Mouse (Mus musculus): ENCODE results near the gene Rsbn1. TPM values are rescaled to one million over a fixed set of nuclear protein-coding genes. Genes with fewer than 3 reads are reported as not detected.

Gene Rsbn1
- total and polyA plus RNA-seq, 2 experiments from 2014 or later, result 4.7 to 5.2 TPM

DNA sequence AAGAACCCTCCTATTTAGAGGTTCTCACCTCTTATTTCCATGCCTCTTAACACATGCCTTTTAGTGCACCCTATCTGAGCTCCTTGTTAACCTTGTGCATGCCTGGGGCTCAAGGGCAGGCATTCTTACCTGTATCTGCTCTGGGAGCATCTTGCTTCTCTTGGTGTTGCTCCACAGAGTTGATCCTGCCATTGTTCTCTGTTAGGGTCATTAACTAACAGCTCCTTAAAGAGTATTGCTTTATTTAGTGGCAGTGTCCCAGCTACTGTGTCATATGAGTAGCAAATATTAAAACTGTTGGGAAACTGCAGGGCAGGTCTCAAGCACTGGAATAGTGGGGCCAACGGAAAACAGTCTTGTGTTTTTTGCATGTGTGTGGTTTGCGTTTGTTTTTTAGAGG is 57.2 kb downstream of the Rsbn1 start:
- Histone ChIP-seq H3K36me3 (replicated peaks; ENCODE audit: control insufficient read depth, insufficient read depth, low read length) (peaks cover 10% of the 10 kb centered on the region), H3K27me3 (ENCODE audit: control insufficient read depth, insufficient read depth, low read length) (no peaks in the 10 kb centered on the region), H3K27ac (ENCODE audit: low read depth) (no peak overlapping the region), H3K4me3 (ENCODE audit: low read depth, low read length) (no peak overlapping the region), H3K4me2 (ENCODE audit: low read depth, low read length) (no peak overlapping the region), H3K9ac (replicated peaks; ENCODE audit: low read depth, low read length) (no peak overlapping the region), H3K4me1 (ENCODE audit: control insufficient read depth, insufficient read depth) (peaks cover 8% of the 10 kb centered on the region; the same call in 1 of the 2 replicates), H3K9me3 (replicated peaks; ENCODE audit: control insufficient read depth, low read length) (no peaks in the 10 kb centered on the region)
- 92% methylated on average over 2 of the region's 2 CpGs for WGBS
- DNase-seq (ENCODE audit: low spot score) (no peak), ATAC-seq (ENCODE audit: insufficient read depth, low read depth) (no peak)
- no peak for TF ChIP-seq CTCF (IDR thresholded peaks at IDR 0.05; ENCODE audit: low read depth)
- no peak for TF ChIP-seq EP300 (IDR thresholded peaks at IDR 0.05; ENCODE audit: low read depth)

DNA sequence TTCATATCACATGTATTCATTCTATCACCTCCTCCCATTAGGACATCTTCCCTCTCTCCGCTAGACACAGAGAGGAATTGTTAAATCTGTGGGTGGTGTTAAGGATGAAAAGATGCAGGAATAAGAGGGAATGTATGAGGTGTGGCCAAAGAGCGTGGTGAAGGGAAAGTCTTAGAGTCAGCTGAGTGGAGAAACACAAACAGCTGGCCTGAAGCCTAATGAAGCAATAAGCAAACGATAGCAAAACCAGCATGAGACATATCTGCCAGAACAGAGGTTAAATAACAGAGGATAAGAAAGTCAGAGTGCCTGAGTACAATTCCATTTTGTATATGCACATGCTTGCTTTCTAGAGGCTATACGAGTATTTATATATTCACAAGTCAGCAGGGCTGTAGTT is 70.6 kb downstream of the Rsbn1 start:
- 73% methylated on average over 4 of the region's 4 CpGs for WGBS
- no peaks in the 10 kb centered on the region for H3K27me3 ChIP-seq (ENCODE audit: control insufficient read depth, insufficient read depth, low read length)
- no peaks in the 10 kb centered on the region for H3K4me1 ChIP-seq (ENCODE audit: control insufficient read depth, insufficient read depth)
- no peak overlapping the region for H3K4me2 ChIP-seq (ENCODE audit: low read depth, low read length)
- ATAC-seq (ENCODE audit: insufficient read depth, low read depth) (no peak), DNase-seq (ENCODE audit: low spot score) (no peak)
- no peak overlapping the region for H3K9ac ChIP-seq (replicated peaks; ENCODE audit: low read depth, low read length)
- TF ChIP-seq EP300 (IDR thresholded peaks at IDR 0.05; ENCODE audit: low read depth) (no peak), CTCF (IDR thresholded peaks at IDR 0.05; ENCODE audit: low read depth) (no peak)
- H3K9me3 ChIP-seq (replicated peaks; ENCODE audit: control insufficient read depth, low read length), result no peaks in the 10 kb centered on the region
- no peak overlapping the region for H3K4me3 ChIP-seq (ENCODE audit: low read depth, low read length)
- peaks cover 22% of the 10 kb centered on the region for H3K36me3 ChIP-seq (replicated peaks; ENCODE audit: control insufficient read depth, insufficient read depth, low read length)
- no peak overlapping the region for H3K27ac ChIP-seq (ENCODE audit: low read depth)

DNA sequence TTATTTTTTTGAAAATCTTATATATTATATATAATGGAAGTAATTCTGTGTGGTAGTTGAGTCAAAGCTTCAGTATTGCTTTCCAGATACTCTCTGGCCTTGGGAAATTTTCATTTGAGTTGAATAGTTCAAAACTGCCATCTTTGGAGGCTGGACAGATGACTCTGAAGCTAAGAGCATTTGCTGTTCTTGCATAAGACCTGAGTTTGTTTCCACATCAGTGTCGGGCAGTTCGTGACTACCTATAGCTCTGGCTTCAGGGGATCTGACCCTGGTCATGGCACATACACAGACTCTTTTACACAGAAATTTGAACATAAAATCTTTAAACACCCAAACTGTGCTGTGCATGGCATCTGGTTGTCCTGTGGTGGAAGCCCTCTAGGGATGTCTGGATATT is 71.3 kb downstream of the Rsbn1 start:
- Histone ChIP-seq H3K27me3 (ENCODE audit: control insufficient read depth, insufficient read depth, low read length) (no peaks in the 10 kb centered on the region), H3K27ac (ENCODE audit: low read depth) (no peak overlapping the region), H3K4me1 (ENCODE audit: control insufficient read depth, insufficient read depth) (no peaks in the 10 kb centered on the region), H3K9ac (replicated peaks; ENCODE audit: low read depth, low read length) (no peak overlapping the region), H3K36me3 (replicated peaks; ENCODE audit: control insufficient read depth, insufficient read depth, low read length) (peaks cover 28% of the 10 kb centered on the region), H3K9me3 (replicated peaks; ENCODE audit: control insufficient read depth, low read length) (no peaks in the 10 kb centered on the region), H3K4me3 (ENCODE audit: low read depth, low read length) (no peak overlapping the region), H3K4me2 (ENCODE audit: low read depth, low read length) (no peak overlapping the region)
- DNase-seq (ENCODE audit: low spot score) (no peak), ATAC-seq (ENCODE audit: insufficient read depth, low read depth) (no peak)
- 89% methylated on average over 2 of the region's 2 CpGs for WGBS
- no peak for TF ChIP-seq CTCF (IDR thresholded peaks at IDR 0.05; ENCODE audit: low read depth)
- no peak for TF ChIP-seq EP300 (IDR thresholded peaks at IDR 0.05; ENCODE audit: low read depth)

DNA sequence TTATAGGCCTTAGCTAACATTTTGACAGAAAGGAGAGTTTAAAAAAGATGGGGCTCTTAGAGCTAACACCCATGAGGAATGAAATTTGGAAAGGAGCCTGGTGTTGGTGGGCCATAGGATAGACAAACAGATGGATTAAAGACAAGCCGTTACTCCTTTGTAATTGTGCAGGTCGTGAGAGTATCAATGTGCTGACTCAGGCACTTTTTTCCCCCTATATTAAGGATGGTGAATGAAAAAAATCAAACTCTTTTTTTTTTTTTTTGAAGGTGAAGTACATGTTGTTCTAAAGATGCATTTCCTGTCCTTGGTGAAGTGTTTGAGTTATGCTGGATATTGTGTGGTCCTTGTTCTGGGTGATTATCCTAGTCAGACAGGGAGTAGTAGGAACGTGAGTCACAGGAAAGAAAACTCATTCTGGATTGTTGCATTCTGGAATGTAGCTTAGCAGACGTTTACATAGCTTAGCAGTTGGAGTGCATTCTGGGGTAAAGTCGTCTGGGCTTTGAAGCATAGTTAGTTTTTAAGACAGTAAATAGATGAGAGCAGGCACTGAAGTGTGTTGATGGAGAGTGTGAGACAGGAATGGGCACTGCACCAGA is 74.0 kb downstream of the Rsbn1 start:
- Histone ChIP-seq H3K27ac (ENCODE audit: low read depth) (no peak overlapping the region), H3K27me3 (ENCODE audit: control insufficient read depth, insufficient read depth, low read length) (no peaks in the 10 kb centered on the region), H3K9ac (replicated peaks; ENCODE audit: low read depth, low read length) (no peak overlapping the region), H3K9me3 (replicated peaks; ENCODE audit: control insufficient read depth, low read length) (no peaks in the 10 kb centered on the region), H3K4me1 (ENCODE audit: control insufficient read depth, insufficient read depth) (no peaks in the 10 kb centered on the region), H3K4me2 (ENCODE audit: low read depth, low read length) (no peak overlapping the region), H3K36me3 (replicated peaks; ENCODE audit: control insufficient read depth, insufficient read depth, low read length) (peaks cover 55% of the 10 kb centered on the region), H3K4me3 (ENCODE audit: low read depth, low read length) (no peak overlapping the region)
- TF ChIP-seq EP300 (IDR thresholded peaks at IDR 0.05; ENCODE audit: low read depth) (no peak), CTCF (IDR thresholded peaks at IDR 0.05; ENCODE audit: low read depth) (no peak)
- ATAC-seq (ENCODE audit: insufficient read depth, low read depth) (no peak), DNase-seq (ENCODE audit: low spot score) (no peak)
- WGBS, result 52% methylated on average over 5 of the region's 5 CpGs

DNA sequence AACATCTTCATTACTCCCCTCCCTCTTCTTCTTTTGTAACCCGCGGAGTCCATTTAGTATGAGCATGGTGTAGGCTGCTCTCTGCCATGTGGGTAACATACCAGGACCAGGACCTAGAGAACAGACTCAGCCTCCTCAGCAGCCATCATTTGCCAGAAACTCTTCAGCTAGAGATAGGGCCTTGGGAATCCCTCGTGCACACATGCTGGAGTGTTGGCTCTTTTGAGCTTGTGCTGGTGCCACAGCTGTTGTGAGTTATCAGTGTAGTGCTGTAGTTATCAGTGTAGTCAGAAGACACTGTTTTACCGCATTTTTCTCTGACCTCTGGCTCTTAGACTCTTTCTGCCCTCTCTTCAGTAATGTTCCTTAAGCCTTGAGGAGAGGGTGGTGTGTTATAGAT is 75.4 kb downstream of the Rsbn1 start:
- H3K4me2 ChIP-seq (ENCODE audit: low read depth, low read length), result no peak overlapping the region
- H3K4me1 ChIP-seq (ENCODE audit: control insufficient read depth, insufficient read depth), result no peaks in the 10 kb centered on the region
- peaks cover 59% of the 10 kb centered on the region for H3K36me3 ChIP-seq (replicated peaks; ENCODE audit: control insufficient read depth, insufficient read depth, low read length)
- H3K9ac ChIP-seq (replicated peaks; ENCODE audit: low read depth, low read length), result no peak overlapping the region
- no peak for TF ChIP-seq EP300 (IDR thresholded peaks at IDR 0.05; ENCODE audit: low read depth)
- no peak for TF ChIP-seq CTCF (IDR thresholded peaks at IDR 0.05; ENCODE audit: low read depth)
- 65% methylated on average over 4 of the region's 4 CpGs for WGBS
- ATAC-seq (ENCODE audit: insufficient read depth, low read depth) (no peak), DNase-seq (ENCODE audit: low spot score) (no peak)
- H3K4me3 ChIP-seq (ENCODE audit: low read depth, low read length), result no peak overlapping the region
- no peak overlapping the region for H3K27ac ChIP-seq (ENCODE audit: low read depth)
- H3K27me3 ChIP-seq (ENCODE audit: control insufficient read depth, insufficient read depth, low read length), result no peaks in the 10 kb centered on the region
- H3K9me3 ChIP-seq (replicated peaks; ENCODE audit: control insufficient read depth, low read length), result no peaks in the 10 kb centered on the region

DNA sequence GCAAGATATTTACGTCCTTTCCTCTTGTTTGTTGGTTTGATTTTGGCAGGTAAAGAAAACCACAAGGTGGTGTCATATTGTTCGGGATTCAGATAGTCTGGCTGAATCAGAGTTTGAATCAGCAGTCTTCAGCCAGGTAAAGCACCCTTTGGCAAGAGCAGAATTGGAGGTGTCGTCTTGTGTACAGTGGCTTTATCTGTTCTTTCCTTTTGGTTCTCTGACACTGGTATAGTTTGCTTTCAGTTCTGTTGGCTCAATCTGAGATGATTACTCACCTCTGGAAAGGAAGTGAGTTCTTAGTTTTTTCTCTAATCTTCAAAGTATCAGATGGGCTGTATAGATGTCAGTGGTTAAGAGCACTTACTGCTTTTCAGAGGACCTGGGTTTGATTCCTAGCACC is 77.4 kb downstream of the Rsbn1 start:
- Histone ChIP-seq H3K4me3 (ENCODE audit: low read depth, low read length) (no peak overlapping the region), H3K9ac (replicated peaks; ENCODE audit: low read depth, low read length) (no peak overlapping the region), H3K4me2 (ENCODE audit: low read depth, low read length) (no peak overlapping the region), H3K9me3 (replicated peaks; ENCODE audit: control insufficient read depth, low read length) (no peaks in the 10 kb centered on the region), H3K4me1 (ENCODE audit: control insufficient read depth, insufficient read depth) (no peaks in the 10 kb centered on the region), H3K27ac (ENCODE audit: low read depth) (no peak overlapping the region), H3K36me3 (replicated peaks; ENCODE audit: control insufficient read depth, insufficient read depth, low read length) (peaks cover 44% of the 10 kb centered on the region), H3K27me3 (ENCODE audit: control insufficient read depth, insufficient read depth, low read length) (no peaks in the 10 kb centered on the region)
- 89% methylated on average over 3 of the region's 3 CpGs for WGBS
- no peak for ATAC-seq (ENCODE audit: insufficient read depth, low read depth)
- TF ChIP-seq CTCF (IDR thresholded peaks at IDR 0.05; ENCODE audit: low read depth) (no peak), EP300 (IDR thresholded peaks at IDR 0.05; ENCODE audit: low read depth) (no peak)
- no peak for DNase-seq (ENCODE audit: low spot score)

All from heart, postnatal 0 days (tissue).